Mouse (Mus musculus) frontal cortex, postnatal 10 days (tissue): ENCODE measurements around the gene Pltp.

Source experiments
- DNase-seq, 2 experiments: peaks; one replicate each; pipeline ENCODE4 v3.0.0; 2022; ENCODE audit warnings: low spot score in 2 of 2, mixed read lengths in 1 of 2

Pltp gene

DNA sequence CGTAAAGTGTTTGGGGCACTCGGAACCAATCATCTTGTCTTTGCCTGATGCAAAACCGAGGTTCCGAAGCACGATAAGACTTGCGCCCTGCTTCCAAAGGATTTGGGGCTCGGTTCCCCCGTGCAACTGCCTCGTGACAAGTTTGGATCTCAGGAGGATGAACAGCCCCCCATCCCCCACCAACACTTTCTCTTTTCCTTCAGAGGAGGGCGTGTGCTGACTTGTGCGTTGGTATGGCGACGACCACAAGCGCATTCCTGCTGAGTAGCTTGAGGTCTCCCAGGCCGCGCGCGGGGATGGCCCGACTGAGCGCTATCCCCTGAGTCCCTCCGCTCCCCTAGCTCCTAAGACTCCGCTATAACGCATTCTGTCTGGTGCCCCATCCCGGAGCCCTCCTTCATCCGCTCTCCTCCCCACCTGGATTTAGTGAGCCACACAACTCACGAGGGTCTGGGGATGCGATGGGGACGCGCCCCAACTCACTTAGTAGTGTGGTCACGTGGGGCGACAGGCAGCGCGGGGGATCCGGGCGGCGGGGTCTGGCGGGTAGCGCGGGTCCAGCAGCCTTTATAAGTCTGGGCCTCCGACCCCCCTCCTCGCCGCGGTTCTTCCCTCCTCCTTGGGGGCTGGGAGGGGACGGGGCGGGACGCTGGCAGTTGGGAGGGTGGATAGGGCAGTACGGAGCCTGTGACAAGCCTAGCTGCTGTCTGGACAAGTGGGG, at the start of gene Pltp:
Gene Pltp (minus strand): TSS at position 611 of the 721 bp plus-strand sequence.
- DNase-seq: peak in 1 of 2 experiments; percentile 36

DNA sequence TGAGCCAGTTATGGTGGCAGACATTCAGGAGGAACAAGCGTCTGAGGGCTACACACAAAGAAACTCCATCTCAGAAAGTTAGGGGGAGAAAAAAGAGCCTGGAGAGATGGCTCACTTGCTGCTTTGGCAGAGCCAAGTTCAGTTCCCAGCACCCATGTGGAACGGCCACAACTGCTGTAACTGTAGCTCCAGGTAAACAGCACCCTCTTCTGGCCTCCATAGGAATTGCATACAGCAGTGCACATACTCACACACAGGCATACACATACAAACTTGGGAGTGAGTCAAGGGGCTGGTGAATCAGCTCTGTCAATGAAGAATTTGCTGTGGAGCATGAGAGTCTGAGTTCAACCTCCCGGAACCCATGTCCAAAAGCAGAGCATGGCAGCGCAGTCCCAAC, 48.6 kb upstream of the Pltp start:
- DNase-seq: no peak

DNA sequence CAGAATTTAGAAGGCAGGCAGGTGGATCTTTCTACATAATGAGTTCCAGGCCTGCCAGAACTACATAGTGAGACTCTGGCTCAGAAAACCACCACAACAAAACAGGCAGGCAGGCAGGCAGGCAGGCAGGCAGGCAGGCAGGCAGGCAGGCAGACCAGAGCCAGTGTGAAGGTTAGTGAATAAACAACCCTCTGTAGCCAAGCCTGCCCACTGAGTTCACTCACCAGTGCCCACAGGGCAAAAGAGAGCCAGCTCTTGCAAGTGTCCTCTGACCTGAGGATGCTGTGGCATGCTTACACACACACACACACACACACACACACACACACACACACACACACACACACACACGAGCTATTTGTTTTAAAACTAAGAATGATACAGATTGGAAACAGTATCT, 46.0 kb upstream of the Pltp start:
- DNase-seq: no peak

DNA sequence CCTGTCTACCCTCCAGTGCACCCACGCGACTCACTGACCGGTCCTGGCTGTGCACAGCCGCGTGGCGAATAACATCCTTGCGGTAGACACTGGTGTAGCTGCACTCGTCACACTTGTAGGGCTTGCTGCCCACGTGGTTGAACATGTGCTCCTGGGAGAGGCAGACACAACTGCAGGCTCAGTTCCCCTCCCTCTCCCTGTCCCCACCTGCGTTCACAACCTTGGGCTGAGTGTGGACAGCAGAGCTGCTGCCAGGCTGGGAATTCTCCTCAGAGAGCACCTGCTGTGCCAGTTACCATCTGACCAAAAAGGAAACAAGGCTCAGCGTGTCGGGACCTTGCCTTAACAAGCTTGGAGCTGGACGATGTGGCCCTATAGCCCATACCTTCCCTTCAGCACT, 43.9 kb upstream of the Pltp start:
- DNase-seq: no peak

DNA sequence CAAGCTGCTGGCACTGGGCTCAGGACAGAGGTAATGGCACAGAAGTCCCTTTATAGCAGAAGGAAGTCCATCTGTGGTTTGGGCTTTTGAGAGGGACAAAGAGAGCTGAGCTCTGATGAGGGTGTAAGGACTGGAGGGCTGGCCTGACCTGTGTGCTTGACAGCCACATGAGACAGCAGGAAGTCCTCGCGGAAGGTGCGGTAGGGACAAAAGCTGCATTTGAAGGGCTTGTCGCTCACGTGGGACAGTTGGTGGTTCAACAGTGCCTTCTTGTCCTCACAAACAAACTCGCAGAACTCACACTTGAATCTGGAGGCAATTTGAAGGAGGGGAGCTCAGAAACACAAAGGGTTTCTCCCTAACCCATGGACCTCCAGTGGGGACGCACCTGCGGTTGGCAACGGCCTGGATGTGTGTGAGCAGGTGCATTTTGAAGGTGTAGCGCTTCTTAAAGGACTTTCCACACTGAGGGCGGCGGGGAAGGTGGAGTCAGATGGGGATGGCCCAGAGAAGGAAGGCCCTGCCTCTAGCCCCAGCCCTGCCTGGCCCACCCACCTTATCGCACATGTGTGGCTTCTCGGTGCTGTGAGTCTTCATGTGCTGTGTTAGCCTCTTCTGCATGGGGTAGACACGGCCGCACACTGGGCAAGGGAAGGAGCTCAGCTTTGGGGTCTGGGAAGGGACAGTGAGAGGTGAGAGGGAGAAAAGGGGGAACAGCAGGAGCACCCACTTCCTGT, 42.4 kb upstream of the Pltp start:
- DNase-seq: no peak

DNA sequence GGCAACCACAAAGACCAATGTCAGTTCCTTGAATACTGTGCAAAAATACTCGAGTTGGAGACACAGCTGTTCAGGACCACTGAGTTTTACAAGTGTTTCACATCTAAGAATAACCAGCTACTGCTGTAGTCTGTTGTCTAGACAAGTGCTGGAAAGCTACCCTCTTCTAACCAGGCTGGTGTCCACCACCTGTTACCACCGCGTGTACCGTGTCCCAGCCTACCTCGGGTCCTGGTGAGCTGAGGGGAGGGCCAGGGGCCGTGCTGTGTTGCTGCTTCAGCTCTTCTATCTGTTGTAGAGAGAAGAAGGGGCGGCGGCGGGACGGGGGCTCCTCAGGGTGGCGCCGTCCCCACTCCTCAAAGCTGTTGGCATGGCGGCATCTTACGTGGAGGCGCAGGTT, 41.5 kb upstream of the Pltp start:
- DNase-seq: no peak

DNA sequence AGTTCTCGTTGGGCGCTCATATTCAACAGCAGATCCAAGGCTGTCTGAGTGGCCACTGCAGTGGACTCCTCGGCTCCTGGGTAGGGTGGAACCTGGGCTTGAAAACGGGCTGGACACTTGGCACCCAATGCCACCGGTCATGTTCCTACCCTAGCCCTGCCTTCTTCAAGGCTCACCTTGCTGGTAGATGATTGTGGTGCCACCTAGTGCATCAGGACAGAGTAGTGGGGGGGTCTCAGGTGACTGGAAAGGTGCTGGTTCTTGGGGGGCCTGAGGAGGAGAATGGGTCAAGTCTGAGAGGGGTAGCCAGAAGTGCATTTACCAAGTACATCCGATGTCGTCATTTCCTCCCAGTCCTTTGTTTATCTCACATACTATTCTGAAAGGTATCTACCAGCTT, 40.5 kb upstream of the Pltp start:
- no peak for DNase-seq

DNA sequence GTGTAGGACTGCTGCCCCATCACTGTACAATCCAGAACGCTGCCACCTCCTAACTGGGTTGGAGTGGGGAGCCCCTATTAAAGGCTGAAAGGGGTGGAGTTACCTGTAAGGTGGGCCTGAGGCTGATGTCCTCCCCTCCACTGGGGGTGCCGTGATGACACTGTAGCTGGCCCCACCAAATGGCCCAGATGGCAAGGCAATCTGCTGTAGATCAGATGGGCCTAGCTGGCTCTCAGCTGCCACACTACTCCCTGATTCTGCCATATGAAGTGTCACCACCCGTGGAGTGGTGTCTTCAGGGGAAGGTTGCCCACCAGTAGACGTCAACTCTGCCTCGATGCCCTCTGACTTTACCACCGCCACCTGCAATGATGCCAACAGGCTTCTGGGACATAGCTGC, 38.4 kb upstream of the Pltp start:
- no peak for DNase-seq

DNA sequence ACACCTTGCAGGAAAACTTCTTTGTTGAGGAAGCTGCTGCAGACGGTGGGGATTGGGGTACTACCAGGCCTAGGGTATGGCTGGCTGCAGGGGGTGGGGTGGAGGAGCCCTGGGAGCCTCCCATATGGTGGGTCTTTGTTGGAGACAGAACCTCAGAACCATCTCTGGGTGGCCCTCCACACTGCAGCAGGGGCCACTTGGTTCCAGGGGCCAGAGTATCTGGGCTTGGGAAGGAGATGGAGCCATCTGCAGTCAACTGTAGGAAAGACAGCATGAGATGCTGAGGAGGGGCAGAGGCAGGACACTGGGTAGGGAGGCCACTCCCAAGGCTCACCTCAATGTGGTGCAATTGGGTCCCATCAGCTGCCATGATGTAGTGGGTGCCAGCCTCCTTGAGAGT, 37.1 kb upstream of the Pltp start:
- DNase-seq: no peak

DNA sequence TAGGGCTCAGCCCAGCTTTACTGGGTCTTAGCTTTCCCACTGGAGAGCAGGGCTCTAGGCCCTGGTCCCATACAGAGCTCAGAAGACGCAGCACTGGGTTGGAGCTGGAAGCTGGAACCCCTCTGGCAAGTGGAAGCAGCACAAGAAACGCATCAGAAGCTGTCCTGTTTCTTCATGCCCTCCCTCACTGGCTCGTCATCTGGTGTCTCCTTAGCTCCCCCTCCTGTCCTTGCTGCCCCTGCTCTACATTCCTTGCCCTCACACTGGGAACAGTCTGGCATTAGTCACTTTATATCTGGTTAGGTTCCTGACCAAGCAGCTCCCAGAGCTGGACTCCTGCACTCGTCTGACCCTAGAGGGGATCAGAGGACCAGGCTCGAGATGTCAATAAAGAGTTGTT, 36.5 kb upstream of the Pltp start:
- DNase-seq: no peak

DNA sequence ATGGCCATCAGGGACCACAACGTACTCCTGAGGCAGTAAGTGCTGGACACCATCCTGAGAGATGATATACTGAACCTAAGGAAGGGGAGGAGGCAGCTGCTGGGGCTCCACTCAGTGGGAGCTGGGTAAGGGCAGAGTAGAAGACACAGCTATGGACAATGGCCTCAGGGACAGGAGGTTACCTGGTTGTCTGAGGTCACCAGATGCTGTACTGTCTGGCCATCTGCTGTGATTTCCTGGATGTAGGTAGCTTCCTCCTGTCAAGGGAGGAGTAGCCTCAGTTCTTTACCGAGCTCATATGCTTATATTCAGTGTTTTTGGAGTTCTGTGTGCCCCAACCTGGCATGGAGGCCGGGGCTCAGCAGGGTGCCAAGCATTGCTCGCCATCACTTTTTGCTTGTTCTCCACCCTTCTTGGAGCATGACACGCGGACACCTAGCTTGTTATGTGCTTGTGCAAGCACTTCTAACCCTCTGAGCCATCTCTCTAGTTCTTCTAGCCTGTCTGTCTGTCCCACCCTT, 35.2 kb upstream of the Pltp start:
- no peak for DNase-seq

DNA sequence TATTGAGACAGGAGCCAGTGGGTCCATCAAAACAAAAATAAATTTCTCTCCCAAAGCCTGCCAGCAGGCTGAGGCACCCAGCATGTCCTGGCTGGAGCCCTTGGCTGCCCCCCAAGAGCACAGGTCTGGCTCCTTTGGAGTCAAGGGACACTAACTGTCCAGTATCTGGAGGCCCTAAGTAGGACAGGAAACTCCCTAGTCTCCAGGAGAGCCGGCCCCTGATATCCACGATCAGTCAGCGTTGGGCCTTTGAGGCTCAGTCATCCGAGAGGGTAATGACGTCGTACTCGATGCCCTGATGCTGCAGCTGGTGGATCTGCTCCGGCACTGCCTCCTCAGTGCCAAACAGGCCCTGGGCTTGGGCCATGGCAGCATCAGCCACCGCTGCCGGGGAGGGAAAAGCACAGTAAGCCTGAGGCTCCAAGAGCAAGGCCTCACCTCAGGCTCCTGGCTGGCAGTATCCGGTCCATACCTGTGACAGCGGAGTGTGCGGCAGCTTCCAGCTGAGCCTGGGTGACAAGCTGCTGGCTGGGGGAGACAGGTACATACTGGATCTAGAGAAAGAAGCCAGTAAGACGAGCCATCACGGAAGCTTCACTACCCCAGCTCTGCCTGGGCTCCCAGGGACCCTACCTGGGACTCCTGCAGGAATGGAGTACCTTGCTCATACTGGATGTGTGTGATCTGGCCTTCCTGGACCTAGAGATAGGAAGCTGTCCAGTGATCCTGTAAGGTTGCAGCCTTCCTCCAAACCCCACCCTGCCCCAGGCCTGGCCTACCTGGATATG, 34.6 kb upstream of the Pltp start:
- DNase-seq: no peak

DNA sequence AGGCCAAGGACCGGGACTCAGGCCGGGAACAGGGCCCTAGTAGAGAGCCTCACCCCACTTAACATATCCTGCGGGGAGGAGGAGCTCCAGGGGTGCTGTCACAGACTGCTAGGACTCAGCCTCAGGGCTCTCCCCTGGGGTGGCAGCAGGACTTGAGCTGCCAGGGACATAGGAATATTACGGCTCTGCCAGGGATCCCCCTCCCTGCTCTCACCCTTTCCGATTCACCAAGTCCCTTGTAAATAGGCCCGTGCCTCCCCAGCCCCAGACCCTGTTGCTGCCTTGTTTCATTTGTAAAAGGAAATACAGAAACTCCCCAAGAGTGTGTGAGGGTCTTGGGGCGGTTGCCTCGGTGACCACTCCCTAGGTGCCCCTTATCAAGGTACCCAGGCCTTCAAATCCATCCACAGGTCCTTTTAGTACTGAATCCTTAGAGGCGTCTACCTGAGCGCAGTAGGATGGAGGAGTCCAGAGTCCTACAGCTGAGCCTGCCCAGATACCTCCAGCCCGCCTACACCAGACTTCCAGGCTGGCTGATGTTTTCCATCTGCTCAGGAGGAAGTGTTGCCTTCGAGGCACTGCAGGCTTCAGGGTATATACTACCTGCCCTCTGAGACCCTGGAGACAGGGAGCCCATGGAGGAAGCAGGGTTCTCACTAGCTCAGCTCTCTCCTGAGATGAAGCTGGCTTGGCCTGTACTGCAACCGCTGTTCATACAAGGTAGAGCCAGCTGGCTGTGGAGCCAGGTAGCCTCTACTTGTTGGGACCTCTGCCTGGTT, 33.7 kb upstream of the Pltp start:
- no peak for DNase-seq

DNA sequence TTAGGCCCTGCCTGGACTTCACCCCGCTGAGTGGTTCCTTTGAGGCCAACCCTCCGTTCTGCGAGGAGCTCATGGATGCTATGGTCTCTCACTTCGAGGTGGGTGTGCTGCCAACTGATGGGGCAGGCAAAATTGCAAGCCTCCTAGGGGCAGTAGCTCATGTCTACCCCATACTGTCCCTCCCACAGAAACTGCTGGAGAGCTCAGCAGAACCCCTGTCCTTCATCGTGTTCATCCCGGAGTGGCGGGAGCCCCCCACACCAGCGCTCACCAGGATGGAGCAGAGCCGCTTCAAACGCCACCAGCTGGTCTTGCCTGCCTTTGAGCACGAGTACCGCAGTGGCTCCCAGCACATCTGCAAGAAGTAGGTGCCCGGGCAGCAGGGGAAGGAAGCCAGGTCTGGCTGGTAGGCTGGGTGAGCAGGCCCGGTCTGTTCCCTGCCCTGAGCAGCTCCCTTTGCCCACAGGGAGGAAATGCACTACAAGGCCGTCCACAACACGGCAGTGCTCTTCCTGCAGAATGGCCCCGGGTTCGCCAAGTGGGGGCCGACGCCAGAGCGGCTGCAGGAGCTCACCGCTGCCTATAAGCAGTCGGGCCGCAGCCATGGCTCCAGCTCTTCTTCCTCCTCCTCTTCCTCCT, 33.0 kb upstream of the Pltp start:
- DNase-seq: no peak

DNA sequence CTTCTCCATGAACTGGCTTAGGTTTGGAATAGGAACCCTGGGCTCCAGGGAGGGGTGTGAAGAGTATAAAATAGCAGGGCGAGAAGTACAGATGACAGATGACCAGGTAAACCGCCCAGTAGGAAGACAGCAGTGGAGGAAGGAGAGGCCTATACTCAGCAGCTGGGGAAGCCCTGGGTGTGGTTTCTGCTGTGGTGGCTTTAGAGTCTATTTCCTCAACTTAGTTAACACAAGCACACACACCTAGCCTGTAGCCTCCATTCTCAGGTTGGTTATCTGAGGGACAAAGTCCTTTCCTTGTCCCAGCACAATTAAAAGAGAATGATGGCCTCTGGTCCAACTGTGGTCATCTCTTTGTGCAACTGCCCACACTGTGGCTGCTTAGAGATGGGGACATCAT, 32.4 kb upstream of the Pltp start:
- no peak for DNase-seq

DNA sequence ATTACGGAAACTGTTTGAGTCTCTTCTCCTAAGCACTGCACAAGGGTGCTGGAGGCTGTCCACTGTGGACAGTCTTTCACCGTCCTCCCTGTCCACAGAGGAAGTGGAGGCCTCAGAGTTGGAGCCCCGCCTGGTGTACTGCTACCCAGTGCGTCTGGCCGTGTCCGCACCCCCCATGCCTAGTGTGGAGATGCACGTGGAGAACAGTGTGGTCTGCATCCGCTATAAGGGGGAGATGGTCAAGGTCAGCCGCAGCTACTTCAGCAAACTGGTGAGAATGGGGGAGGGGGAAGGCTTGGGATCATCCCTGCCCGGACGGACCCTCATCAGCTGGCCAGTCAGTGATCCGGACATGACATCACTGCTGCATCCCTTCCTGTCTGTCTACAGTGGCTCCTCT, 31.5 kb upstream of the Pltp start:
- DNase-seq: no peak

DNA sequence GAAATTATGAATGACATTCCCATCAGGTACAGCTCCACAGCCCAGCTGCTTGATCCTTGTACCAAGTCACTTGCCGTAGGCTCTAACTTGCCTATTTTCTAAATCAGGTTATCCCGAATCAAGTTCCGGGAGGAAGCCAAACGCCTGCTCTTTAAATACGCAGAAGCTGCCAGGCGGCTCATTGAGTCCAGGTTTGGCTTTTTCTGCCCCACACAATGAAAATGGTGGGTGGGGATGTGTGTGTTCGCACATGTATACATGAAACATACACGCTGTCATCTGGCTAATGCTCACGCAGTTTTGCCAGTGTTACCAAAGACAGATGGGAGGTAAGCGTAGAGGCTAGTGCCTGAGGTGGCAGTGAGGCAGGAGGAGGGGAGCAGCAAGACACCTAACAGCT, 29.1 kb upstream of the Pltp start:
- no peak for DNase-seq

DNA sequence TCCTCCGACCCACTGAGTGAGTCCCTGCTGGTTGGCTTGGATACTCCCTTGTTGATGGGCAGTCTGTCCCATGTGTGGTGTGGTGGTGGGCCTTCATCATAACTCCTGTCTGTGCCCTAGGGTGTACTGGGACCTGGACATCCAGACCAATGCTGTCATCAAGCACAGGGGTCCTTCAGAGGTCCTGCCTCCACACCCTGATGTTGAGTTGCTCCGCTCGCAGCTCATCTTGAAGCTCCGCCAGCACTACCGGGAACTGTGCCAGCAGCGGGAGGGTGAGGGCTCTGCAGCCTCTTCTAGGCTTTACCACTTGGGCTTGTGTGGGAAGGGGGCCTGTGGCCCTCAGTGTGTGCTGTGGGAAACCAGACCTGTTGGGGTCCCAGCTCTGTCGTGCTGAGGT, 28.3 kb upstream of the Pltp start:
- DNase-seq: peak in 1 of 2 experiments; percentile 76

DNA sequence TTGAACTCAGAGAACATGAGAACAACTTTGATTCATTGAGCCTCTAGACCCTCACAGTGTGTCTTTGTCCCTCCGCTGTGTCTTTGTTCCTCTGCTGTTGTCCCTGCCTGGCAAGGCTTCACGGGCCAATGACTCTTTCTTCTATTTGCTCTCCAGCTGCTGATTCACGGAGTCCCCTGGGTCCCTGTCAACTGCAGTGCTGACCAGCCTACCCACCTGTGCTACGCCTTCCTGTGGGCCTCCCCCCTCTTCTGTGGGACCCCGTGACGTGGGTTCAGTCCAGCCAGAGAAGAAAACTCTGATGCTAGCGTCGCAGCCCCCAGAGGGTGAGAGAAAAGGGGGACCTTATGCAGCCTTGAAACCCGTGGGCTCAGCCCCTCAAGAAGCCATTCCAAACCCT, 25.1 kb upstream of the Pltp start:
- DNase-seq: no peak

DNA sequence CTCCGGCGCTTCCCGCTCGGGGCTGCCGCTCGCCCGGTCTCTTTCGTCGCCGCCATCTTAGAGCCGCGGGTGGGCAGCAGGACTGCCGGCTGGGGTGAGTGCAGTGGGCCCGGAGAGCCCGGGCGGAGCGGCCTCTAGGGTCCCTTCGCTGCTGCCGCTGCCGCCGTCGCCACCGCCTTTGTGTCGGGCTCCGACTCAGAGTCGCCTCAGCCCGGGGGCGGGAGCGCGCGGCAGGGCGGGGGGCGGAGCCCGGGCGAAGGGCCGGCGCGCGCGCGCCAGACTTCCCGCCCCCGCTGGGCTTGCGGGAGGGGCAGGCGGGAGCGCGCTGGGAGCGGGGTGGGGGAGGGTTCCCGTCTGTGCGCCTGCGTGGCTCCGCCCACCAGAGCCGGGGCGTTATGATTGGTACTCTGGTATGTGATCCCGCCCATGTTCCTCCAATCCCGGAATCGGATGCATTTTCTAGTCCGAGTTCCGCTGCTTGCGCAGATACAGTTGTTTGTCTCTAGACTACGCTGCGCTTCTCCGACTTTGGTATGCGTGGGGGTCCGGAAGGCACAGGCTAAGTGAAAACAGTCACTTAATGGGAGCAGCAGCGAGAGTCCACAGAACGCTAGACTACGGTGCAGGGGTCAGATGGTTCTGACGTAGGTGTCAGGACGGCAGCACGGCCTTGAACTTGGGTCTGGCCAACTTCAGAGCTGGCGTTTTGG, 22.2 kb upstream of the Pltp start:
- DNase-seq: peak; percentile 91

DNA sequence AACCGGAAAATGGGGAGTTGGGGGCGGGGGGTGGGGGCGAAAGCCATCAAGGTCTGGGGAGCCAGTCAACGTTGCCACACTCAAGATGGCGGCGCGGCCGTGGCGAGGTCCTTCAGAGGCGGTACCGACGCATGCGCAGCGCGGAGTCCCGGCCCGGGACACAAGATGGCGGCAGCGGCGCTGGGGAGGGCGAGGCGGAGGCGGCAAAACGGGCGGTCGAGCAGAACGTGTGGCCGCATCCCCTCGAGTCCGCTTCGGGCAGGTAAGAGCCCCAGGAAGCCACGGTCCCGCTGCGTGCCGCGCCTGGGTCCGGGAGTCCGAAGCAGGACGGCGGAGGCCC, 21.7 kb upstream of the Pltp start, which contains the start of gene Pcif1:
Gene Pcif1 (plus strand): TSS at position 77 of the 340 bp plus-strand sequence.
- peak; percentile 78 to 91 for DNase-seq
